Mouse (Mus musculus): ENCODE results near the gene Gm38431. TPM values are rescaled to one million over a fixed set of nuclear protein-coding genes. Genes with fewer than 3 reads are reported as not detected.

Gm38431 gene
- polyA plus RNA-seq, 1 experiment from 2014 or later, result 2.0 TPM

GRCm38 (mm10) chr9:21095958-21096357, 4.2 kb upstream of the Gm38431 start:
- H3K4me2 ChIP-seq (ENCODE audit: low read length), result no peak overlapping the region
- H3K9me3 ChIP-seq (ENCODE audit: control insufficient read depth, low read length), result no peaks in the 10 kb centered on the region
- no peak overlapping the region for H3K9ac ChIP-seq (replicated peaks; ENCODE audit: low read length)
- ATAC-seq (ENCODE audit: low FRiP score, low TSS enrichment), result no peak
- DNase-seq, result no peak
- no peak overlapping the region for H3K27ac ChIP-seq (replicated peaks; ENCODE audit: low read depth, low read length)
- no peak overlapping the region for H3K4me3 ChIP-seq (replicated peaks; ENCODE audit: low read depth, low read length)
- WGBS, result 56% methylated on average over 4 of the region's 4 CpGs
- H3K27me3 ChIP-seq (ENCODE audit: control insufficient read depth, insufficient read depth, low read length), result no peaks in the 10 kb centered on the region
- peaks cover under 1% of the 10 kb centered on the region; the same call in 1 of the 2 replicates for H3K4me1 ChIP-seq (ENCODE audit: control insufficient read depth, insufficient read depth, low read length)
- H3K36me3 ChIP-seq (ENCODE audit: control insufficient read depth, insufficient read depth, low read length), result no peaks in the 10 kb centered on the region

GRCm38 (mm10) chr9:21093423-21093822, 1.6 kb upstream of the Gm38431 start:
- WGBS, result 96% methylated on average over 9 of the region's 9 CpGs
- H3K4me2 ChIP-seq (ENCODE audit: low read length), result no peak overlapping the region
- H3K36me3 ChIP-seq (ENCODE audit: control insufficient read depth, insufficient read depth, low read length), result peaks cover 17% of the 10 kb centered on the region
- no peak overlapping the region for H3K27ac ChIP-seq (replicated peaks; ENCODE audit: low read depth, low read length)
- H3K4me1 ChIP-seq (ENCODE audit: control insufficient read depth, insufficient read depth, low read length), result peaks cover 10% of the 10 kb centered on the region
- H3K4me3 ChIP-seq (replicated peaks; ENCODE audit: low read depth, low read length), result no peak overlapping the region
- H3K9ac ChIP-seq (replicated peaks; ENCODE audit: low read length), result no peak overlapping the region
- DNase-seq (no peak), ATAC-seq (ENCODE audit: low FRiP score, low TSS enrichment) (no peak)
- H3K9me3 ChIP-seq (ENCODE audit: control insufficient read depth, low read length), result no peaks in the 10 kb centered on the region
- no peaks in the 10 kb centered on the region for H3K27me3 ChIP-seq (ENCODE audit: control insufficient read depth, insufficient read depth, low read length)

- H3K36me3 ChIP-seq (ENCODE audit: control insufficient read depth, insufficient read depth, low read length), result peaks cover 40% of the 10 kb centered on the region
- H3K4me3 ChIP-seq (replicated peaks; ENCODE audit: low read depth, low read length), result peak overlapping the region; percentile 69
- H3K4me2 ChIP-seq (ENCODE audit: low read length), result peak overlapping the region; percentile 76
- H3K4me1 ChIP-seq (ENCODE audit: control insufficient read depth, insufficient read depth, low read length), result peaks cover 10% of the 10 kb centered on the region
- 2% methylated on average over 24 of the region's 24 CpGs for WGBS
- no peak for DNase-seq
- no peaks in the 10 kb centered on the region for H3K9me3 ChIP-seq (ENCODE audit: control insufficient read depth, low read length)
- no peak for ATAC-seq (ENCODE audit: low FRiP score, low TSS enrichment)
- H3K27me3 ChIP-seq (ENCODE audit: control insufficient read depth, insufficient read depth, low read length), result no peaks in the 10 kb centered on the region
- peak overlapping the region; percentile 69 for H3K9ac ChIP-seq (replicated peaks; ENCODE audit: low read length)
- peak overlapping the region; percentile 87 for H3K27ac ChIP-seq (replicated peaks; ENCODE audit: low read depth, low read length)
These were observed 658 bp downstream of the Gm38431 start for GRCm38 (mm10) chr9:21090972-21091706.

- H3K9me3 ChIP-seq (ENCODE audit: control insufficient read depth, low read length), result no peaks in the 10 kb centered on the region
- peak overlapping the region; percentile 69 for H3K4me3 ChIP-seq (replicated peaks; ENCODE audit: low read depth, low read length)
- 100% methylated on average over 1 of the region's 1 CpGs for WGBS
- ATAC-seq (ENCODE audit: low FRiP score, low TSS enrichment) (no peak), DNase-seq (no peak)
- peaks cover 46% of the 10 kb centered on the region for H3K36me3 ChIP-seq (ENCODE audit: control insufficient read depth, insufficient read depth, low read length)
- peak overlapping the region; percentile 87; the same call in 1 of the 2 replicates for H3K27ac ChIP-seq (replicated peaks; ENCODE audit: low read depth, low read length)
- peak overlapping the region; percentile 69 for H3K9ac ChIP-seq (replicated peaks; ENCODE audit: low read length)
- H3K4me1 ChIP-seq (ENCODE audit: control insufficient read depth, insufficient read depth, low read length), result peaks cover 10% of the 10 kb centered on the region
- H3K4me2 ChIP-seq (ENCODE audit: low read length), result peak overlapping the region; percentile 76
- no peaks in the 10 kb centered on the region for H3K27me3 ChIP-seq (ENCODE audit: control insufficient read depth, insufficient read depth, low read length)
These were observed 1.3 kb downstream of the Gm38431 start for GRCm38 (mm10) chr9:21090537-21090936.

- Histone ChIP-seq H3K9ac (replicated peaks; ENCODE audit: low read length) (no peak overlapping the region), H3K36me3 (ENCODE audit: control insufficient read depth, insufficient read depth, low read length) (peaks cover 94% of the 10 kb centered on the region), H3K27me3 (ENCODE audit: control insufficient read depth, insufficient read depth, low read length) (no peaks in the 10 kb centered on the region), H3K4me2 (ENCODE audit: low read length) (no peak overlapping the region), H3K9me3 (ENCODE audit: control insufficient read depth, low read length) (no peaks in the 10 kb centered on the region), H3K4me1 (ENCODE audit: control insufficient read depth, insufficient read depth, low read length) (no peaks in the 10 kb centered on the region), H3K4me3 (replicated peaks; ENCODE audit: low read depth, low read length) (no peak overlapping the region), H3K27ac (replicated peaks; ENCODE audit: low read depth, low read length) (no peak overlapping the region)
- no peak for DNase-seq
- WGBS, result 76% methylated on average over 3 of the region's 3 CpGs
- no peak for ATAC-seq (ENCODE audit: low FRiP score, low TSS enrichment)
These were observed 8.5 kb downstream of the Gm38431 start for GRCm38 (mm10) chr9:21083324-21083723.

GRCm38 (mm10) chr9:21081127-21081526, 10.7 kb downstream of the Gm38431 start:
- H3K36me3 ChIP-seq (ENCODE audit: control insufficient read depth, insufficient read depth, low read length), result peaks cover 94% of the 10 kb centered on the region
- no peak for ATAC-seq (ENCODE audit: low FRiP score, low TSS enrichment)
- H3K9me3 ChIP-seq (ENCODE audit: control insufficient read depth, low read length), result no peaks in the 10 kb centered on the region
- H3K27me3 ChIP-seq (ENCODE audit: control insufficient read depth, insufficient read depth, low read length), result no peaks in the 10 kb centered on the region
- H3K9ac ChIP-seq (replicated peaks; ENCODE audit: low read length), result no peak overlapping the region
- no peak for DNase-seq
- WGBS, result 90% methylated on average over 9 of the region's 9 CpGs
- H3K4me1 ChIP-seq (ENCODE audit: control insufficient read depth, insufficient read depth, low read length), result no peaks in the 10 kb centered on the region
- no peak overlapping the region for H3K4me3 ChIP-seq (replicated peaks; ENCODE audit: low read depth, low read length)
- no peak overlapping the region for H3K27ac ChIP-seq (replicated peaks; ENCODE audit: low read depth, low read length)
- H3K4me2 ChIP-seq (ENCODE audit: low read length), result no peak overlapping the region

GRCm38 (mm10) chr9:21075625-21076024, 16.2 kb downstream of the Gm38431 start:
- no peak for ATAC-seq (ENCODE audit: low FRiP score, low TSS enrichment)
- Histone ChIP-seq H3K4me2 (ENCODE audit: low read length) (no peak overlapping the region), H3K9me3 (ENCODE audit: control insufficient read depth, low read length) (no peaks in the 10 kb centered on the region), H3K27ac (replicated peaks; ENCODE audit: low read depth, low read length) (no peak overlapping the region), H3K4me1 (ENCODE audit: control insufficient read depth, insufficient read depth, low read length) (peaks cover 8% of the 10 kb centered on the region; the same call in 1 of the 2 replicates), H3K4me3 (replicated peaks; ENCODE audit: low read depth, low read length) (no peak overlapping the region), H3K27me3 (ENCODE audit: control insufficient read depth, insufficient read depth, low read length) (no peaks in the 10 kb centered on the region), H3K9ac (replicated peaks; ENCODE audit: low read length) (no peak overlapping the region), H3K36me3 (ENCODE audit: control insufficient read depth, insufficient read depth, low read length) (peaks cover 59% of the 10 kb centered on the region)
- DNase-seq, result no peak
- WGBS, result 95% methylated on average over 3 of the region's 3 CpGs

- H3K9me3 ChIP-seq (ENCODE audit: control insufficient read depth, low read length), result no peaks in the 10 kb centered on the region
- WGBS, result 90% methylated on average over 1 of the region's 1 CpGs
- peaks cover 8% of the 10 kb centered on the region; the same call in 1 of the 2 replicates for H3K4me1 ChIP-seq (ENCODE audit: control insufficient read depth, insufficient read depth, low read length)
- no peak for DNase-seq
- no peaks in the 10 kb centered on the region for H3K27me3 ChIP-seq (ENCODE audit: control insufficient read depth, insufficient read depth, low read length)
- no peak overlapping the region for H3K4me3 ChIP-seq (replicated peaks; ENCODE audit: low read depth, low read length)
- ATAC-seq (ENCODE audit: low FRiP score, low TSS enrichment), result no peak
- peaks cover 44% of the 10 kb centered on the region for H3K36me3 ChIP-seq (ENCODE audit: control insufficient read depth, insufficient read depth, low read length)
- no peak overlapping the region for H3K27ac ChIP-seq (replicated peaks; ENCODE audit: low read depth, low read length)
- H3K4me2 ChIP-seq (ENCODE audit: low read length), result no peak overlapping the region
- no peak overlapping the region for H3K9ac ChIP-seq (replicated peaks; ENCODE audit: low read length)
These were observed 17.6 kb downstream of the Gm38431 start for GRCm38 (mm10) chr9:21074173-21074572.
